Mouse (Mus musculus): ENCODE measurements at regions not wholly inside any gene's neighbourhood (a gene's known extent, or its start where the extent isn't known, plus 50 kb on each side); places are given as distances from the start of the nearest gene placed in this dataset.

- peak; percentile 7 for DNase-seq (ENCODE audit: low read depth, low spot score)
Observed at GRCm38 (mm10) chrX:97434327-97434726, 57.3 kb upstream of the Eda2r start.

GRCm38 (mm10) chrX:97431391-97431803 lies 54.4 kb upstream of the Eda2r start:
- peak; percentile 66 for DNase-seq (ENCODE audit: low read depth, low spot score)

All from CD4-positive, CD25-positive, alpha-beta regulatory T cell, adult 2 months (primary cell).